Mouse (Mus musculus): ENCODE results near the gene Gm37240. TPM values are rescaled to one million over a fixed set of nuclear protein-coding genes. Genes with fewer than 3 reads are reported as not detected.

Gene Gm37240
- total and polyA plus RNA-seq, 2 experiments from 2014 or later, result 0.43 to 1.9 TPM

GRCm38 (mm10) chr3:84687488-84687846, 1199.9 kb downstream of the Gm37240 start:
- no peaks in the 10 kb centered on the region for H3K36me3 ChIP-seq (ENCODE audit: insufficient read depth, low read length)
- no peak overlapping the region for H3K4me3 ChIP-seq (ENCODE audit: low read depth, low read length)
- no peak for ATAC-seq (ENCODE audit: low FRiP score)
- no peaks in the 10 kb centered on the region for H3K4me1 ChIP-seq (ENCODE audit: insufficient read depth, low read length)
- H3K27me3 ChIP-seq (ENCODE audit: insufficient read depth, low read length), result 0 out of 2 replicates have a peak, but pooled peaks cover 2% of the 10 kb centered on the region
- WGBS, result 43% methylated on average over 2 of the region's 2 CpGs
- no peak overlapping the region for H3K4me2 ChIP-seq (ENCODE audit: low read depth, low read length, poor library complexity, severe bottlenecking)
- no peak for DNase-seq (ENCODE audit: low spot score)
- H3K27ac ChIP-seq (ENCODE audit: low read depth, low read length), result no peak overlapping the region
- no peak overlapping the region for H3K9ac ChIP-seq (replicated peaks; ENCODE audit: low read length, poor library complexity, severe bottlenecking)
- H3K9me3 ChIP-seq (ENCODE audit: low read length), result no peaks in the 10 kb centered on the region
- TF ChIP-seq CTCF (IDR thresholded peaks at IDR 0.05), result no peak

DNA sequence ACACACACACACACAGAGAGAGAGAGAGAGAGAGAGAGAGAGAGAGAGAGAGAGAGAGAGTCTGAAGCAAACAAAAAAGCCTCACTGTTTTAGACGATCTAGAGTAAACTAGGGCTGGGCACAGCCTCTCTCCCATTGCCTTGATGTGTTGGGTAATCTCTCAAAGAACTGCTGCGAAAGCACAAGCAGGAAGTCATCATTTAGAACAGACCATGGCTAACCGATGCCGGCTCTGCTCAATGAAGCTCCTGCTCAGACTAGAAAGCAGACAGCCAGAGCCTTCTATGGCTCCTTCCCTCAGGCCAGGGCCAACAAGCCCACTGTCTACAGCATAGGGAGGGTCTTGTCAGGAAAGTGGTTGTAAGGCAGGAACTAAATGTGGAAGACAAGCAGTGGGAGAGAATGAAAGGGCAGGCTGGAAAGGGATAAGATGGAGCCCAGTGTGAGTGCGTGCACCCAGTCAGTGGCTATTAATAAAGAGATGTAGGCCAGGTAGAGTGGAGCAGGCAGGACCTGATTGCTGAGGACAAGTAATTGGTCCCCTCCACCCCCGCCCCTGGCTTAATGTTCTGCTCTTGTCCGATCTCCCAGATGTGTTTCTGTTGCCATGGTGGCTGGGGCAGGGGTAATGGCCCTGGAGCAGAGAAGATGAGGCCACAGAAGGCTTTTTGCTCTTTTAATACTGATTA, 1200.4 kb downstream of the Gm37240 start:
- no peaks in the 10 kb centered on the region for H3K36me3 ChIP-seq (ENCODE audit: insufficient read depth, low read length)
- H3K27me3 ChIP-seq (ENCODE audit: insufficient read depth, low read length), result 0 out of 2 replicates have a peak, but pooled peaks cover 2% of the 10 kb centered on the region
- ATAC-seq (ENCODE audit: low FRiP score) (no peak), DNase-seq (ENCODE audit: low spot score) (no peak)
- no peak overlapping the region for H3K4me2 ChIP-seq (ENCODE audit: low read depth, low read length, poor library complexity, severe bottlenecking)
- no peaks in the 10 kb centered on the region for H3K4me1 ChIP-seq (ENCODE audit: insufficient read depth, low read length)
- no peak overlapping the region for H3K27ac ChIP-seq (ENCODE audit: low read depth, low read length)
- H3K9ac ChIP-seq (replicated peaks; ENCODE audit: low read length, poor library complexity, severe bottlenecking), result no peak overlapping the region
- no peak overlapping the region for H3K4me3 ChIP-seq (ENCODE audit: low read depth, low read length)
- TF ChIP-seq CTCF (IDR thresholded peaks at IDR 0.05), result no peak
- 65% methylated on average over 7 of the region's 7 CpGs for WGBS
- no peaks in the 10 kb centered on the region for H3K9me3 ChIP-seq (ENCODE audit: low read length)

DNA sequence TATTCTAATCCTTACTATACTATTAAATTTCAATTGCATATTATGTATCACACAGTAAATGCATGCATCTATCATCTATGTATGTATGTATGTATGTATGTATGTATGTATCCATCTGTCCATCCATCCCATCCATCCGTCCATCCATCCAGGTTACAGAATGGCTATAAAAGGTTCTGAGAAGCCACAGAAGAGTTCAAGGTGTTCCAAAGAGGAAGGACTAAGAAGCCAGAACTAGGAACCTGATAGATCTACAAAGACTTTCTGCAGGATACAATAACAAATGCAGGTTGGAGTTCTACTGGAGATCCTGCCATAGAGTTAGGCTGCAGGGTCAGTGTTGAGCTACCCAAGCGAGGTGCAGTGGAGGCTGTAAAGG, 1201.0 kb downstream of the Gm37240 start:
- Histone ChIP-seq H3K9me3 (ENCODE audit: low read length) (no peaks in the 10 kb centered on the region), H3K4me2 (ENCODE audit: low read depth, low read length, poor library complexity, severe bottlenecking) (no peak overlapping the region), H3K36me3 (ENCODE audit: insufficient read depth, low read length) (no peaks in the 10 kb centered on the region), H3K4me1 (ENCODE audit: insufficient read depth, low read length) (no peaks in the 10 kb centered on the region), H3K27me3 (ENCODE audit: insufficient read depth, low read length) (no peaks in the 10 kb centered on the region), H3K9ac (replicated peaks; ENCODE audit: low read length, poor library complexity, severe bottlenecking) (no peak overlapping the region), H3K4me3 (ENCODE audit: low read depth, low read length) (no peak overlapping the region), H3K27ac (ENCODE audit: low read depth, low read length) (no peak overlapping the region)
- no peak for ATAC-seq (ENCODE audit: low FRiP score)
- 100% methylated on average over 2 of the region's 2 CpGs for WGBS
- no peak for TF ChIP-seq CTCF (IDR thresholded peaks at IDR 0.05)
- DNase-seq (ENCODE audit: low spot score), result no peak

GRCm38 (mm10) chr3:84685662-84686293, 1201.5 kb downstream of the Gm37240 start:
- Histone ChIP-seq H3K27me3 (ENCODE audit: insufficient read depth, low read length) (no peaks in the 10 kb centered on the region), H3K4me2 (ENCODE audit: low read depth, low read length, poor library complexity, severe bottlenecking) (no peak overlapping the region), H3K27ac (ENCODE audit: low read depth, low read length) (no peak overlapping the region), H3K4me1 (ENCODE audit: insufficient read depth, low read length) (no peaks in the 10 kb centered on the region), H3K36me3 (ENCODE audit: insufficient read depth, low read length) (no peaks in the 10 kb centered on the region), H3K9ac (replicated peaks; ENCODE audit: low read length, poor library complexity, severe bottlenecking) (no peak overlapping the region), H3K9me3 (ENCODE audit: low read length) (no peaks in the 10 kb centered on the region), H3K4me3 (ENCODE audit: low read depth, low read length) (no peak overlapping the region)
- ATAC-seq (ENCODE audit: low FRiP score) (no peak), DNase-seq (ENCODE audit: low spot score) (no peak)
- no peak for TF ChIP-seq CTCF (IDR thresholded peaks at IDR 0.05)
- 78% methylated on average over 8 of the region's 8 CpGs for WGBS

GRCm38 (mm10) chr3:84683788-84684187, 1203.5 kb downstream of the Gm37240 start:
- Histone ChIP-seq H3K36me3 (ENCODE audit: insufficient read depth, low read length) (no peaks in the 10 kb centered on the region), H3K9me3 (ENCODE audit: low read length) (no peaks in the 10 kb centered on the region), H3K9ac (replicated peaks; ENCODE audit: low read length, poor library complexity, severe bottlenecking) (no peak overlapping the region), H3K4me2 (ENCODE audit: low read depth, low read length, poor library complexity, severe bottlenecking) (no peak overlapping the region), H3K27me3 (ENCODE audit: insufficient read depth, low read length) (no peaks in the 10 kb centered on the region), H3K4me1 (ENCODE audit: insufficient read depth, low read length) (no peaks in the 10 kb centered on the region), H3K27ac (ENCODE audit: low read depth, low read length) (no peak overlapping the region), H3K4me3 (ENCODE audit: low read depth, low read length) (no peak overlapping the region)
- TF ChIP-seq CTCF (IDR thresholded peaks at IDR 0.05), result no peak
- WGBS, result 89% methylated on average over 6 of the region's 6 CpGs
- ATAC-seq (ENCODE audit: low FRiP score) (no peak), DNase-seq (ENCODE audit: low spot score) (no peak)

- TF ChIP-seq CTCF (IDR thresholded peaks at IDR 0.05), result no peak
- no peaks in the 10 kb centered on the region for H3K27me3 ChIP-seq (ENCODE audit: insufficient read depth, low read length)
Observed at GRCm38 (mm10) chr3:84681699-84682098, 1205.6 kb downstream of the Gm37240 start.

More at GRCm38 (mm10) chr3:84681699-84682098, 1205.6 kb downstream of the Gm37240 start:
- 87% methylated on average over 8 of the region's 8 CpGs for WGBS
- H3K4me3 ChIP-seq (ENCODE audit: low read depth, low read length), result no peak overlapping the region
- H3K9me3 ChIP-seq (ENCODE audit: low read length), result no peaks in the 10 kb centered on the region
- H3K27ac ChIP-seq (ENCODE audit: low read depth, low read length), result no peak overlapping the region
- no peak for DNase-seq (ENCODE audit: low spot score)
- no peaks in the 10 kb centered on the region for H3K36me3 ChIP-seq (ENCODE audit: insufficient read depth, low read length)
- no peak overlapping the region for H3K9ac ChIP-seq (replicated peaks; ENCODE audit: low read length, poor library complexity, severe bottlenecking)
- H3K4me2 ChIP-seq (ENCODE audit: low read depth, low read length, poor library complexity, severe bottlenecking), result no peak overlapping the region
- no peak for ATAC-seq (ENCODE audit: low FRiP score)
- no peaks in the 10 kb centered on the region for H3K4me1 ChIP-seq (ENCODE audit: insufficient read depth, low read length)

All from midbrain, postnatal 0 days (tissue).